Mouse (Mus musculus): ENCODE data around the gene Olfr560. TPM values are rescaled to one million over a fixed set of nuclear protein-coding genes. Genes with fewer than 3 reads are reported as not detected.

Olfr560 gene
- polyA plus RNA-seq (2014; fragmentation: Nextera tagmentation; extraction: Ambion mirVana): not detected in 2 replicates

GRCm38 (mm10) chr7:102759266-102759665 is at the start of gene Olfr560, which contains the start of gene Olfr78:
Gene Olfr560 (minus strand): TSS chr7:102759366.
Gene Olfr78 (minus strand): TSS chr7:102759471.
- Histone ChIP-seq H3K27me3 (ENCODE audit: control insufficient read depth, insufficient read depth, low read length) (no peaks in the 10 kb centered on the region), H3K27ac (ENCODE audit: low read depth, low read length) (no peak within 1 kb of the TSS), H3K4me1 (ENCODE audit: control insufficient read depth, insufficient read depth, low read length) (no peaks in the 10 kb centered on the region), H3K9me3 (replicated peaks; ENCODE audit: control insufficient read depth, low read length) (no peaks in the 10 kb centered on the region), H3K4me2 (no peak within 1 kb of the TSS), H3K9ac (ENCODE audit: low read depth, low read length) (no peak within 1 kb of the TSS), H3K4me3 (ENCODE audit: low read depth, low read length) (no peak within 1 kb of the TSS), H3K36me3 (ENCODE audit: control insufficient read depth, insufficient read depth, low read length) (no peaks in the 10 kb centered on the region)
- WGBS (ENCODE audit: insufficient replicate concordance): 68% methylated on average over 4 of the region's 4 CpGs
- ATAC-seq (replicated peaks; ENCODE audit: insufficient number of reproducible peaks, low FRiP score, low TSS enrichment): no peak

GRCm38 (mm10) chr7:102803180-102803579 is 44.0 kb upstream of the Olfr560 start, which contains the start of gene Olfr564:
Gene Olfr564 (plus strand): TSS chr7:102803480.
- no peak within 1 kb of the TSS for H3K4me3 ChIP-seq (ENCODE audit: low read depth, low read length)
- no peak within 1 kb of the TSS for H3K27ac ChIP-seq (ENCODE audit: low read depth, low read length)
- ATAC-seq (replicated peaks; ENCODE audit: insufficient number of reproducible peaks, low FRiP score, low TSS enrichment): no peak

GRCm38 (mm10) chr7:102770921-102771320 is 11.8 kb upstream of the Olfr560 start, which contains the start of gene Olfr561:
Gene Olfr561 (plus strand): TSS chr7:102771221.
- no peaks in the 10 kb centered on the region for H3K36me3 ChIP-seq (ENCODE audit: control insufficient read depth, insufficient read depth, low read length)
- H3K9me3 ChIP-seq (replicated peaks; ENCODE audit: control insufficient read depth, low read length): no peaks in the 10 kb centered on the region
- H3K27me3 ChIP-seq (ENCODE audit: control insufficient read depth, insufficient read depth, low read length): no peaks in the 10 kb centered on the region
- no peak within 1 kb of the TSS for H3K4me2 ChIP-seq
- H3K4me3 ChIP-seq (ENCODE audit: low read depth, low read length): no peak within 1 kb of the TSS
- ATAC-seq (replicated peaks; ENCODE audit: insufficient number of reproducible peaks, low FRiP score, low TSS enrichment): no peak
- H3K27ac ChIP-seq (ENCODE audit: low read depth, low read length): no peak within 1 kb of the TSS
- H3K9ac ChIP-seq (ENCODE audit: low read depth, low read length): no peak within 1 kb of the TSS
- 75% methylated on average over 2 of the region's 2 CpGs for whole genome bisulfite sequencing (ENCODE audit: insufficient replicate concordance)
- H3K4me1 ChIP-seq (ENCODE audit: control insufficient read depth, insufficient read depth, low read length): no peaks in the 10 kb centered on the region

More at GRCm38 (mm10) chr7:102803180-102803579, 44.0 kb upstream of the Olfr560 start, which contains the start of gene Olfr564:
- Histone ChIP-seq H3K9me3 (replicated peaks; ENCODE audit: control insufficient read depth, low read length) (no peaks in the 10 kb centered on the region), H3K4me2 (no peak within 1 kb of the TSS), H3K9ac (ENCODE audit: low read depth, low read length) (no peak within 1 kb of the TSS), H3K36me3 (ENCODE audit: control insufficient read depth, insufficient read depth, low read length) (no peaks in the 10 kb centered on the region), H3K27me3 (ENCODE audit: control insufficient read depth, insufficient read depth, low read length) (no peaks in the 10 kb centered on the region), H3K4me1 (ENCODE audit: control insufficient read depth, insufficient read depth, low read length) (no peaks in the 10 kb centered on the region)

- Histone ChIP-seq H3K9ac (ENCODE audit: low read depth, low read length) (no peak overlapping the region), H3K4me2 (no peak overlapping the region), H3K9me3 (replicated peaks; ENCODE audit: control insufficient read depth, low read length) (no peaks in the 10 kb centered on the region), H3K27ac (ENCODE audit: low read depth, low read length) (no peak overlapping the region), H3K4me3 (ENCODE audit: low read depth, low read length) (no peak overlapping the region), H3K27me3 (ENCODE audit: control insufficient read depth, insufficient read depth, low read length) (no peaks in the 10 kb centered on the region), H3K4me1 (ENCODE audit: control insufficient read depth, insufficient read depth, low read length) (no peaks in the 10 kb centered on the region), H3K36me3 (ENCODE audit: control insufficient read depth, insufficient read depth, low read length) (no peaks in the 10 kb centered on the region)
- 6% methylated on average over 1 of the region's 1 CpGs for WGBS (ENCODE audit: insufficient replicate concordance)
- no peak for ATAC-seq (replicated peaks; ENCODE audit: insufficient number of reproducible peaks, low FRiP score, low TSS enrichment)
Observed at GRCm38 (mm10) chr7:102752086-102752485, 7.1 kb downstream of the Olfr560 start.

- no peak for ATAC-seq (replicated peaks; ENCODE audit: insufficient number of reproducible peaks, low FRiP score, low TSS enrichment)
- WGBS (ENCODE audit: insufficient replicate concordance): 36% methylated on average over 2 of the region's 2 CpGs
- H3K9ac ChIP-seq (ENCODE audit: low read depth, low read length): no peak overlapping the region
Observed at GRCm38 (mm10) chr7:102737705-102738104, 21.5 kb downstream of the Olfr560 start.

GRCm38 (mm10) chr7:102733793-102734192 is 25.4 kb downstream of the Olfr560 start:
- WGBS (ENCODE audit: insufficient replicate concordance): 38% methylated on average over 1 of the region's 1 CpGs
- Histone ChIP-seq H3K4me2 (no peak overlapping the region), H3K4me3 (ENCODE audit: low read depth, low read length) (no peak overlapping the region), H3K27me3 (ENCODE audit: control insufficient read depth, insufficient read depth, low read length) (no peaks in the 10 kb centered on the region), H3K27ac (ENCODE audit: low read depth, low read length) (no peak overlapping the region), H3K36me3 (ENCODE audit: control insufficient read depth, insufficient read depth, low read length) (no peaks in the 10 kb centered on the region), H3K9me3 (replicated peaks; ENCODE audit: control insufficient read depth, low read length) (no peaks in the 10 kb centered on the region), H3K4me1 (ENCODE audit: control insufficient read depth, insufficient read depth, low read length) (no peaks in the 10 kb centered on the region), H3K9ac (ENCODE audit: low read depth, low read length) (no peak overlapping the region)
- 0 out of 2 replicates have a peak, but pooled peaks have one; percentile 22 for ATAC-seq (replicated peaks; ENCODE audit: insufficient number of reproducible peaks, low FRiP score, low TSS enrichment)

More at GRCm38 (mm10) chr7:102737705-102738104, 21.5 kb downstream of the Olfr560 start:
- Histone ChIP-seq H3K27me3 (ENCODE audit: control insufficient read depth, insufficient read depth, low read length) (no peaks in the 10 kb centered on the region), H3K27ac (ENCODE audit: low read depth, low read length) (no peak overlapping the region), H3K9me3 (replicated peaks; ENCODE audit: control insufficient read depth, low read length) (no peaks in the 10 kb centered on the region), H3K4me1 (ENCODE audit: control insufficient read depth, insufficient read depth, low read length) (no peaks in the 10 kb centered on the region), H3K36me3 (ENCODE audit: control insufficient read depth, insufficient read depth, low read length) (no peaks in the 10 kb centered on the region), H3K4me3 (ENCODE audit: low read depth, low read length) (no peak overlapping the region), H3K4me2 (no peak overlapping the region)

- Histone ChIP-seq H3K4me3 (ENCODE audit: low read depth, low read length) (no peak within 1 kb of the TSS), H3K27me3 (ENCODE audit: control insufficient read depth, insufficient read depth, low read length) (no peaks in the 10 kb centered on the region), H3K9me3 (replicated peaks; ENCODE audit: control insufficient read depth, low read length) (no peaks in the 10 kb centered on the region), H3K4me2 (no peak within 1 kb of the TSS), H3K27ac (ENCODE audit: low read depth, low read length) (no peak within 1 kb of the TSS), H3K36me3 (ENCODE audit: control insufficient read depth, insufficient read depth, low read length) (no peaks in the 10 kb centered on the region), H3K9ac (ENCODE audit: low read depth, low read length) (no peak within 1 kb of the TSS), H3K4me1 (ENCODE audit: control insufficient read depth, insufficient read depth, low read length) (no peaks in the 10 kb centered on the region)
- ATAC-seq (replicated peaks; ENCODE audit: insufficient number of reproducible peaks, low FRiP score, low TSS enrichment): no peak
Observed at GRCm38 (mm10) chr7:102727391-102727790, 31.8 kb downstream of the Olfr560 start, which contains the start of gene Olfr559. Gene Olfr559 (minus strand): TSS chr7:102727491.

GRCm38 (mm10) chr7:102718970-102719369 is 40.2 kb downstream of the Olfr560 start, which contains the start of gene Olfr33:
Gene Olfr33 (minus strand): TSS chr7:102719070.
- ATAC-seq (replicated peaks; ENCODE audit: insufficient number of reproducible peaks, low FRiP score, low TSS enrichment): no peak
- H3K4me3 ChIP-seq (ENCODE audit: low read depth, low read length): no peak within 1 kb of the TSS
- no peaks in the 10 kb centered on the region for H3K4me1 ChIP-seq (ENCODE audit: control insufficient read depth, insufficient read depth, low read length)
- H3K27me3 ChIP-seq (ENCODE audit: control insufficient read depth, insufficient read depth, low read length): no peaks in the 10 kb centered on the region
- WGBS (ENCODE audit: insufficient replicate concordance): 29% methylated on average over 1 of the region's 1 CpGs
- no peak within 1 kb of the TSS for H3K4me2 ChIP-seq
- no peaks in the 10 kb centered on the region for H3K9me3 ChIP-seq (replicated peaks; ENCODE audit: control insufficient read depth, low read length)
- H3K9ac ChIP-seq (ENCODE audit: low read depth, low read length): no peak within 1 kb of the TSS
- no peaks in the 10 kb centered on the region for H3K36me3 ChIP-seq (ENCODE audit: control insufficient read depth, insufficient read depth, low read length)
- H3K27ac ChIP-seq (ENCODE audit: low read depth, low read length): no peak within 1 kb of the TSS

GRCm38 (mm10) chr7:102701915-102702314 is 57.3 kb downstream of the Olfr560 start, which contains the start of gene Olfr558:
Gene Olfr558 (plus strand): TSS chr7:102702215.
- no peaks in the 10 kb centered on the region for H3K36me3 ChIP-seq (ENCODE audit: control insufficient read depth, insufficient read depth, low read length)
- no peaks in the 10 kb centered on the region for H3K4me1 ChIP-seq (ENCODE audit: control insufficient read depth, insufficient read depth, low read length)
- H3K27ac ChIP-seq (ENCODE audit: low read depth, low read length): no peak within 1 kb of the TSS
- no peaks in the 10 kb centered on the region for H3K27me3 ChIP-seq (ENCODE audit: control insufficient read depth, insufficient read depth, low read length)
- no peak within 1 kb of the TSS for H3K4me2 ChIP-seq
- no peak for ATAC-seq (replicated peaks; ENCODE audit: insufficient number of reproducible peaks, low FRiP score, low TSS enrichment)
- no peak within 1 kb of the TSS for H3K9ac ChIP-seq (ENCODE audit: low read depth, low read length)
- no peak within 1 kb of the TSS for H3K4me3 ChIP-seq (ENCODE audit: low read depth, low read length)
- H3K9me3 ChIP-seq (replicated peaks; ENCODE audit: control insufficient read depth, low read length): no peaks in the 10 kb centered on the region

Measured in heart, embryonic 11.5 days (tissue).